Mouse (Mus musculus): ENCODE data around the gene Lsamp. TPM values are rescaled to one million over a fixed set of nuclear protein-coding genes. Genes with fewer than 3 reads are reported as not detected.

The Lsamp gene
- polyA plus RNA-seq (2012; ENCODE audit: insufficient read depth, insufficient read length, missing spikeins) = 0.36 and 1.8 TPM in 2 replicates

DNA sequence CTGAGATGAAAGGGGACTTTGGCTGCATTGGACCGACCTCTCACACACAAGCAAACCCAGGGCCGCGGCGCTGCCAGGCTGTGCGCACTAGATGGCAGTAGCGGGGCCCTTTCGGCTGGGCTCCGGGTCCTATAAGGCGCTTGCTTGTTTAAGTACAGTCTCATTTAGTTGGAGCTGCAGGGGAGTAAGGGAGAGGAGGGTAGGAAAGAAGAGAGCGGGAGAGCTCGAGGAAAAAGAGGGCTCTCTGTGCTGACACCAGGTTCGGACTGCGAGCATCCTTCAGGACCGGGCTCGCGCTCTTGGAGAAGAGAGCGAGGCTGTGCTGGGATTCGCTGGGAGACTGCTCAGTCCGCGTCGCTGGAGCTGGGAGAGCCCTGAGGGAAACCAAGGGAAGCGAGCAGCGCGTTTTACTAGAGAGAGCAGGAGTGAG lies at the start of gene Lsamp:
TSS of gene Lsamp (plus strand) at position 157 of the 430 bp plus-strand sequence.
- H3K27ac ChIP-seq (replicated peaks; ENCODE audit: low read depth, low read length) = no peak within 1 kb of the TSS
- no peaks in the 10 kb centered on the region; the same call in 1 of the 2 replicates for H3K4me1 ChIP-seq (ENCODE audit: control insufficient read depth, insufficient read depth, insufficient read length, low read length)
- H3K4me3 ChIP-seq (ENCODE audit: insufficient read depth, low read depth, low read length) = peak within 1 kb of the TSS; percentile 31

DNA sequence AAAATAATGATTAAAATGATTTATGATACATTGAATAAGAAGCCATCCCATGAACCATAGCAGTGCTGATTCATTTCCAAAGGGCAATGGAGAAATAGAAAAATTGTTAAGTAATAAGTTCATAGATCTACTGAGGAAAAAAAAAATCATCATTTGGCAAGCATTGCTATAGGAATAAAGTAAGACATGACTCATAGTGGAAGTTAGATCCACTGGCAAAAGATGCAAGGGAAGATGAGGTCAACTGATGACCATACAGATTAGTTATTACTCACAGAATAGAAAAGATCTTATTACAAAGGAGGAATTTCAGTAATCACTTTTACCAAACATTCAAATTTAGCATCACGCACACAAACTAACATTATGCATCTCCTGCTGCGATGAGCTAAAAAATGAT lies 26.5 kb upstream of the Lsamp start:
- Histone ChIP-seq H3K4me1 (ENCODE audit: control insufficient read depth, insufficient read depth, insufficient read length, low read length) (no peaks in the 10 kb centered on the region), H3K27ac (replicated peaks; ENCODE audit: low read depth, low read length) (no peak overlapping the region), H3K4me3 (ENCODE audit: insufficient read depth, low read depth, low read length) (no peak overlapping the region)

DNA sequence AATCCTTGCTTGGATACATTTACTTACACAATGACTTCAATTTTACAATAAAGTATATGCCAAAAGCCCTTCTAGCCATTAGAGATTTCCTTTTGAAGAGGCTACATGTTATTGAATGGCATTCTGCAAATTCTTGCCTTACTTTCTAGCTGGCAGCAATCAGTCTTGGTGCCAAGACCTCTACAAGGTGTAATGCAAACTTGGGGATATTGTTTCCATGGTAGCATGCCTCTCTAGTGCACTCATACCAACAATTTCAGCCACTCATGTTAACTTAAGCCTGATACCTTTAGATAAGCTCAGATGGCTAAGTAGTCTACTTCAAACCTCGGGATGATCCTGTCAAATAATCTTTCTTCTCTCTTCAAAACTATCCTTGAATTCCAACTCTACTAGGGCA lies 11.4 kb upstream of the Lsamp start:
- Histone ChIP-seq H3K4me1 (ENCODE audit: control insufficient read depth, insufficient read depth, insufficient read length, low read length) (no peaks in the 10 kb centered on the region), H3K4me3 (ENCODE audit: insufficient read depth, low read depth, low read length) (no peak overlapping the region)

GRCm38 (mm10) chr16:39984635-39985291 lies 602 bp downstream of the Lsamp start:
- H3K4me1 ChIP-seq (ENCODE audit: control insufficient read depth, insufficient read depth, insufficient read length, low read length) = no peaks in the 10 kb centered on the region; the same call in 1 of the 2 replicates
- H3K4me3 ChIP-seq (ENCODE audit: insufficient read depth, low read depth, low read length) = peak overlapping the region; percentile 31; the same call in 1 of the 2 replicates
- no peak overlapping the region for H3K27ac ChIP-seq (replicated peaks; ENCODE audit: low read depth, low read length)

More for the DNA sequence above, 11.4 kb upstream of the Lsamp start:
- H3K27ac ChIP-seq (replicated peaks; ENCODE audit: low read depth, low read length) = no peak overlapping the region

GRCm38 (mm10) chr16:39988466-39988865 lies 4.3 kb downstream of the Lsamp start:
- Histone ChIP-seq H3K27ac (replicated peaks; ENCODE audit: low read depth, low read length) (no peak overlapping the region), H3K4me1 (ENCODE audit: control insufficient read depth, insufficient read depth, insufficient read length, low read length) (no peaks in the 10 kb centered on the region; the same call in 1 of the 2 replicates), H3K4me3 (ENCODE audit: insufficient read depth, low read depth, low read length) (no peak overlapping the region)

DNA sequence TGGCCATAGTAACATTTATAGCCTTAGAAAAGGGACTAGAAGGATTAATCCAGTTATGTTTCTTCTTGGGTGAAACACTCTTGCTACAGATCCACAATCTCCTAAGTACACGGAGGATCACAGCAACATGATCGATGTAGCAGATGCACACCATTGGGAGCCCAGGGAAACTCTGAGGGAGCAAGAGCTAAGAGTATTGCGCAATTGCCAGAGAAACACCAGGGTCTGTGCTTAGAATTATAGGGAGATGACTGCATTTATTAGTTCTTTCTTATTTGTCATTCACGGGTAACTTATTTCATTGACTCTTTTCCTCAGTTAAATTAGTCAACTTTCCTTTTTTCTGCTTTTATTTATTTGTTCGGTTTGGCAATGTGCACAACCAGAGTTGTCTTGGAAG lies 10.7 kb downstream of the Lsamp start:
- Histone ChIP-seq H3K27ac (replicated peaks; ENCODE audit: low read depth, low read length) (no peak overlapping the region), H3K4me1 (ENCODE audit: control insufficient read depth, insufficient read depth, insufficient read length, low read length) (no peaks in the 10 kb centered on the region), H3K4me3 (ENCODE audit: insufficient read depth, low read depth, low read length) (no peak overlapping the region)

DNA sequence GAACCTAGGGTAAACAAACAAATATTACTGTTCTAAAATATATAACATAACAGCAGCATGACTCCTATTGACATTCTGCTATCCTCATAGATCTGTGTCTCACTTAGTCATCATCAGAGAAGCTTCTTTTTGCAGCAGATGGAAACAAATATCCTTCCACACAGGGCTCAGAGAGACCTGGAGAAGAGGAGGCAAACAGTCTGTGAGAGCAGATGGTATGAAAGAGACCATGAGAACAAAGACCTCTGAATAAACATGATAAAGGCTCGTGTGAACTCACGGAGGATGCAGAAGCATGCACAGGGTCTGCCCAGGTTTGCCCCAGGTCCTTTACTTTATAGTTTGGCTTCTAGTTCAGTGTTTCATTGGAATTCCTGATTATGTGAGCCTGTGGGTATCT lies 24.6 kb downstream of the Lsamp start:
- Histone ChIP-seq H3K4me3 (ENCODE audit: insufficient read depth, low read depth, low read length) (no peak overlapping the region), H3K27ac (replicated peaks; ENCODE audit: low read depth, low read length) (no peak overlapping the region), H3K4me1 (ENCODE audit: control insufficient read depth, insufficient read depth, insufficient read length, low read length) (no peaks in the 10 kb centered on the region)

DNA sequence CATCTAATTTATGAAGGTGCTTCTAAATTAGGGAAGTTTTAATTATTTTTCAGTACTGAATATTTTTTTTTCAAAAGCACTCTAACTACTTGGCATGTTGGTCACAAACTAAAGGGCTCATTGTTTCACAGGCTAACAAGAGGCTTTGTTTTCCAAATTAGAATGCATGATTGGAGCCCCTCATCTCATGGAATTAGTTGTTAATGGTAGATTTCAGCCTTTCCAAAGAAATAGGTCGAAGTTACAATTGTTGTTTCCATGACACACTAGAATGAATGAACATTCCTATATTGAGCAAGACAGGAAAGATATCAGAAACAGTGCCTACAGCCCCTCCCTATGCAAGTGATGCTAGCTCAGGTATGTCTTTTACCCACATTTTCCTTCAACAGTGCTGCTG lies 26.9 kb downstream of the Lsamp start:
- no peak overlapping the region for H3K27ac ChIP-seq (replicated peaks; ENCODE audit: low read depth, low read length)
- H3K4me3 ChIP-seq (ENCODE audit: insufficient read depth, low read depth, low read length) = no peak overlapping the region

GRCm38 (mm10) chr16:40022611-40023010 lies 38.5 kb downstream of the Lsamp start:
- Histone ChIP-seq H3K4me3 (ENCODE audit: insufficient read depth, low read depth, low read length) (no peak overlapping the region), H3K4me1 (ENCODE audit: control insufficient read depth, insufficient read depth, insufficient read length, low read length) (no peaks in the 10 kb centered on the region), H3K27ac (replicated peaks; ENCODE audit: low read depth, low read length) (no peak overlapping the region)

More for the DNA sequence above, 26.9 kb downstream of the Lsamp start:
- H3K4me1 ChIP-seq (ENCODE audit: control insufficient read depth, insufficient read depth, insufficient read length, low read length) = no peaks in the 10 kb centered on the region

DNA sequence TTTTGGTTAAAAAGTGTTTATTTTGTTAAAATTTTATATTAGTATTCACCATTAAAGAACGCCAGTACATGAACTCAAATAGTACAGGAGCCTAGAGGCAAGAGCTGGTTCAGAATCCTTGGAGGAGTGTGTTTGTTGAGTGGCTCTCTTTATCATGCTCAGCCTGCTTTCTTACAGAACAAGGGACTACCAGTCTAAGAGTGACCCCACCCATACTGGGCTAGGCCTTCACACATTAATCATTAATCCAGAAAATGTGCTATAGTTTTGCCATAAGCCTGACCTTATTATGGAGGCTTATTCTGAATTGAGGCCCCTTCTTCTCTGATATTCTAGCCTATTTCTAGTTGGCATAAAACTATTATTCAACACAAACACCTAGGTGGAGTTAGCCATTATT lies 52.6 kb downstream of the Lsamp start:
- H3K27ac ChIP-seq (replicated peaks; ENCODE audit: low read depth, low read length) = no peak overlapping the region
- no peak overlapping the region for H3K4me3 ChIP-seq (ENCODE audit: insufficient read depth, low read depth, low read length)
- no peaks in the 10 kb centered on the region for H3K4me1 ChIP-seq (ENCODE audit: control insufficient read depth, insufficient read depth, insufficient read length, low read length)

DNA sequence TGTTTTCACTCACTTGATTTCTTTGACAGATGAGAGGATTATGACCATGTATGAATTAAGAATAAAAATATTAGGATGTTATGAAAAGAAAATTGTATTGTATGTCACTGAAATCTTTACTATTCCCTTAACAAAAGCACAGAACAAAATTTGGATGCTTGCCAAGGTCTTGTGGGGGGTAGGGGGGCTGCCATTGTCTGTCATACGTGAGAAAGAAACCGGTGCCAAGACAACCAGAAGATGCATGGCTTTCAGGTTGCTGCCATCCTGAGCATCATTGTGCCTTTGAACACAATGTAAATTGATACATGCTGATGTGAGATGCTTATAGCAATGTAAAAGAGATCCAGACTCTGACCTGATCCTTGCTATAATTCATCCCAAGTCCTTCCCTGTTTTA lies 75.4 kb downstream of the Lsamp start:
- no peak overlapping the region for H3K4me3 ChIP-seq (ENCODE audit: insufficient read depth, low read depth, low read length)
- no peak overlapping the region for H3K27ac ChIP-seq (replicated peaks; ENCODE audit: low read depth, low read length)
- no peaks in the 10 kb centered on the region for H3K4me1 ChIP-seq (ENCODE audit: control insufficient read depth, insufficient read depth, insufficient read length, low read length)

DNA sequence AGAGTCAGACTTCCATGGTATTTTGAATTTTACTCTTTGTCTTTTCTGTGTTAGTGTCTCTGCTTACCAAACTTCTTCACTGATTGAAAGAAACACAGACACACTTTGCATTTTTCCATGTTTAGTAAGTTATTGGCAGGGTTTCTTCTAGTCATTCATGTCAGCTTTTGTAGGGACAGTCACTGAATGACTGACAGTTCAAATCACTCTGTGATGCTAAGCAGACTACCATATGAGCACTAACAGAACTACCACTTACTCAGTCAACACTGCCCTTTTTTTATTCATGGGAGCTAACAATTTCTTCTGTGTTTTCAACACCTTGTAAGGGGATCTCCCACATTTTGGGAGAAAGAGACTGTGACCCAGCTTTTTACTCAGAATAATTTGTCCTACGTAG lies 75.8 kb downstream of the Lsamp start:
- no peak overlapping the region for H3K27ac ChIP-seq (replicated peaks; ENCODE audit: low read depth, low read length)
- H3K4me3 ChIP-seq (ENCODE audit: insufficient read depth, low read depth, low read length) = no peak overlapping the region
- no peaks in the 10 kb centered on the region for H3K4me1 ChIP-seq (ENCODE audit: control insufficient read depth, insufficient read depth, insufficient read length, low read length)

GRCm38 (mm10) chr16:40060491-40060890 lies 76.3 kb downstream of the Lsamp start:
- Histone ChIP-seq H3K27ac (replicated peaks; ENCODE audit: low read depth, low read length) (no peak overlapping the region), H3K4me3 (ENCODE audit: insufficient read depth, low read depth, low read length) (no peak overlapping the region), H3K4me1 (ENCODE audit: control insufficient read depth, insufficient read depth, insufficient read length, low read length) (no peaks in the 10 kb centered on the region)

DNA sequence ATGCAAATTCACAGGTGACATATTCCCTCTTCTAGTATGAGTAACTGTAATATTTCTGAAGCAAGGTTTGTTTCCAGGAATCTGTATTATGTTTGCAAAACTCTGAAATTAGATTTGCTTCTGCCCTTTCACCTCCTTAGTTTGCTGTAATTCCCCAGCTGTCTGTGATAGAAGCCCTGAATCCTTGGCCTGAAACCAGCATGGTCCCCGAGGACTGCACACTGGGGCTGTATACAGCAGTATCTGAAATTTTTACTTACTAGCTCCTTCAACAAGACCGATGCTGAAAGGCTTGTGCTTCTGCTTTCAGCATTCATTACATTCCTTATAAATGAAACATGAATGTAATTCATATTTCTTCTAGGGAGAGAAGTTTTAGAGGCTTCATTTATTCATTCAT lies 91.4 kb downstream of the Lsamp start:
- no peaks in the 10 kb centered on the region for H3K4me1 ChIP-seq (ENCODE audit: control insufficient read depth, insufficient read depth, insufficient read length, low read length)
- no peak overlapping the region for H3K4me3 ChIP-seq (ENCODE audit: insufficient read depth, low read depth, low read length)
- no peak overlapping the region for H3K27ac ChIP-seq (replicated peaks; ENCODE audit: low read depth, low read length)

- Histone ChIP-seq H3K27ac (replicated peaks; ENCODE audit: low read depth, low read length) (no peak overlapping the region), H3K4me3 (ENCODE audit: insufficient read depth, low read depth, low read length) (no peak overlapping the region), H3K4me1 (ENCODE audit: control insufficient read depth, insufficient read depth, insufficient read length, low read length) (no peaks in the 10 kb centered on the region)
These were observed 96.1 kb downstream of the Lsamp start for GRCm38 (mm10) chr16:40080224-40080623.

GRCm38 (mm10) chr16:40104329-40104728 lies 120.2 kb downstream of the Lsamp start:
- Histone ChIP-seq H3K4me1 (ENCODE audit: control insufficient read depth, insufficient read depth, insufficient read length, low read length) (no peaks in the 10 kb centered on the region), H3K27ac (replicated peaks; ENCODE audit: low read depth, low read length) (no peak overlapping the region), H3K4me3 (ENCODE audit: insufficient read depth, low read depth, low read length) (no peak overlapping the region)
